Mouse (Mus musculus) ovary, postnatal 14 days (tissue): ENCODE measurements around the gene Rora.

Experiments
- DNase-seq: peaks from one replicate; pipeline ENCODE4 v3.0.0; 2022; ENCODE audit warnings: low spot score

Rora gene

GRCm38 (mm10) chr9:68884451-68885035 is 231.0 kb downstream of the Rora start:
- no peak for DNase-seq

GRCm38 (mm10) chr9:68888670-68889069 is 235.1 kb downstream of the Rora start:
- DNase-seq = peak; percentile 60

- DNase-seq = no peak
Measured at GRCm38 (mm10) chr9:68891431-68891830, 237.8 kb downstream of the Rora start.

- no peak for DNase-seq
Measured at GRCm38 (mm10) chr9:68892356-68892755, 238.8 kb downstream of the Rora start.

- no peak for DNase-seq
Measured at GRCm38 (mm10) chr9:68892859-68893258, 239.3 kb downstream of the Rora start.

- DNase-seq = no peak
Measured at GRCm38 (mm10) chr9:68898286-68898685, 244.7 kb downstream of the Rora start.

- no peak for DNase-seq
Measured at GRCm38 (mm10) chr9:68899525-68900222, 246.1 kb downstream of the Rora start.

- no peak for DNase-seq
Measured at GRCm38 (mm10) chr9:68906361-68906883, 252.8 kb downstream of the Rora start.

GRCm38 (mm10) chr9:68912483-68913151 is 259.0 kb downstream of the Rora start:
- DNase-seq = peak; percentile 30

- DNase-seq = no peak
Measured at GRCm38 (mm10) chr9:68913191-68913697, 259.7 kb downstream of the Rora start.

- DNase-seq = no peak
Measured at GRCm38 (mm10) chr9:68914541-68915275, 261.1 kb downstream of the Rora start.

- DNase-seq = no peak
Measured at GRCm38 (mm10) chr9:68916741-68917140, 263.2 kb downstream of the Rora start.

GRCm38 (mm10) chr9:68923128-68923601 is 269.6 kb downstream of the Rora start:
- DNase-seq = no peak

GRCm38 (mm10) chr9:68926406-68926805 is 272.8 kb downstream of the Rora start:
- no peak for DNase-seq

GRCm38 (mm10) chr9:68933159-68933558 is 279.6 kb downstream of the Rora start:
- DNase-seq = no peak

GRCm38 (mm10) chr9:68934238-68934637 is 280.7 kb downstream of the Rora start:
- no peak for DNase-seq

GRCm38 (mm10) chr9:68935611-68936010 is 282.0 kb downstream of the Rora start:
- DNase-seq = no peak

GRCm38 (mm10) chr9:68941037-68941436 is 287.5 kb downstream of the Rora start:
- DNase-seq = no peak

GRCm38 (mm10) chr9:68942595-68943011 is 289.0 kb downstream of the Rora start:
- no peak for DNase-seq

- DNase-seq = no peak
Measured at GRCm38 (mm10) chr9:68944026-68944425, 290.4 kb downstream of the Rora start.

GRCm38 (mm10) chr9:68947707-68948106 is 294.1 kb downstream of the Rora start:
- DNase-seq = no peak

- no peak for DNase-seq
Measured at GRCm38 (mm10) chr9:68948141-68948540, 294.6 kb downstream of the Rora start.
